Mouse (Mus musculus) frontal cortex, postnatal 36 days (tissue): ENCODE measurements around the gene Elf2.
"Not testable (repeated sequence)": the region's sequence is repeated elsewhere in the genome, so short reads cannot be mapped to it uniquely, and the experiment has no call there.

Source experiments
- DNase-seq, 2 experiments: peaks; one replicate each; pipeline ENCODE4 v3.0.0; 2022; ENCODE audit warnings: low spot score in 2 of 2

The Elf2 gene

DNA sequence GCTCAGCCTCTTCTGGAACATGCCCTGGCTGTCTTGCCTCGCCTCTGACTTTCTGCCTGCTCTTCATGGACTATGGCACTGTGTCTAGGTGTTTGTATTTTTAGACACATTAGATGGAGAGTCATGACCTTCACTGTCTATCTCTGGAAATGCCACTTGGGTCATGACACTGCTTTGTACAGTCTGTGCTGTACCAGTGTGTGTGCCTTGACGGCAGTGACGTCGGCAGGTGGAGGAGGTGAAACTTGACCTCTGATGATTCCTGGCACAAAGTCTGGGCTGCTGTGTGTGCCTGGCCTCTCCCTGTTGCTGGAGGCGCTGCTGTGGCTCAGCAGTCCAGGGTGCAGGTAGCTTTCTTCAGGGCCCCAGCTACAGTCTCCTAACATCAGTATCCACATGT, 107.0 kb downstream of the Elf2 start:
- no peak for DNase-seq

DNA sequence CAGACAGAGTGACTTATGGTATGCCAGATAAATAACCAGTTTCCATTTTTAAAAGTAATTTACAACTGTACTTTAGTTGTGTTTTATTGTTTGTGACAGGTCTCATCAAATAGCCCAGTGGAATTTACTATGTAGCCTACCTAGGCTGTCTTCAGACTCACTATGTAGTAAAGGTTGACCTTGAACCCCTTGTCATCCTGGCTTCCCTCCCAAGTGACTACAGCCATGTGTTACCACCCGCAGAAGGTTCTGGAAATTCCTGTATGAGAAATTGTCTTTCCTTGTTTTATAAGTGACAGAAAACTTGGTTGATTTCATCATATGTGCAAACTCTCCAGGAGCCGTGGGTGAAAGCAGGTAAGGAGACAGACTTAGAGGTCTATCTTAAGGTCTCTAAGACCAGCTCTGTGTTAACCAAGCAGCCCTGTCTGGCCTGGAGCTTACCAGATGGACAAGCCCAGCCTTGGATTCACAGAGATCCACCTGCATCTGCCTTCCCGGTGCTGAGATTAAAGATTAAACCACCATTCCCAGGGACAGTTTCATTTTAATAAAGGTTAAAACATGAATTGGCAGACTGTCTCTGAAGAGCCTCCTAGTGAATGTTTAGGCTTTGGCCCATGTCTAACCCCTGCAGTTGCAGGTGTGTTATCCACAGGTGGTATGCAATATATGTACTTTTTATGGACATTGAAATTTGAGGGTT, 108.1 kb downstream of the Elf2 start:
- DNase-seq, result no peak

DNA sequence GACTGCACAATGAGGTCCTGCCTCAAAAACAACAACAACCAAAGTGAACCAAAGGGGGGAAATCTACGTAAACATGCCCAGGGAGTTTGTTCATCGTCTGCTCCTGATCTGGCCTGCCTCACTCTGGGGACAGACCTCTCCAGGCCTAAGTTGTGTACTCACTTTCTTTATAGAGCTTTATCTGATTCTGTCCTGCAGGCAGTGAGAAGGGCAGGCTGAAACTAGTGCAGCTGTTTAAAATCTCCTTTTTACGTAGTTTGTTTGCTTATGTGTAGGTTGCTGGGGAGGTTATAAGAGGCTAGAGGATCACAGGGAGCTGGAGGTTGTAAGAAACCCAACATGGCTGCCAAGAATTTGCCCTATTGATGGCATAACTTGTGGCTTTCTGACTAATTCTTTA, 109.0 kb downstream of the Elf2 start:
- DNase-seq, result no peak

DNA sequence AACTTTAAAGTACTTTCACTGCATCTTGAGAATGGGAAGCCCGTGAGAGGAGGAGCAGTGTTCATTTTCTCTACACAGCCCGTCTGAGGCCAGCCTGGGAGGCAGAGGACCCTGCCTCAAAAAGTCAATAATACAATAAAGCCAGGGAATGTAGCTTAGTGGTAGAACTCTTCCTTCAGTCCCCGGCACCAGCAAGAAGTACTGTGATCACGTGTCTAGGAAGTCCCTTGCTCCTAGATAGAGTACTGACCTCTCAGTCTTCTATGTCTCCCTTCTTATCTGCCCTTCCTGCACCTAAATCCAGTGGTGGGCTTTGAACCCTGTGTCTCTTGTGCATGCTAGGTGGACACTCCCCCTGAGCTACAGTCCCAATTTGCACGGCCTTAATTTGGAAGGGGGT, 109.6 kb downstream of the Elf2 start:
- no peak for DNase-seq

DNA sequence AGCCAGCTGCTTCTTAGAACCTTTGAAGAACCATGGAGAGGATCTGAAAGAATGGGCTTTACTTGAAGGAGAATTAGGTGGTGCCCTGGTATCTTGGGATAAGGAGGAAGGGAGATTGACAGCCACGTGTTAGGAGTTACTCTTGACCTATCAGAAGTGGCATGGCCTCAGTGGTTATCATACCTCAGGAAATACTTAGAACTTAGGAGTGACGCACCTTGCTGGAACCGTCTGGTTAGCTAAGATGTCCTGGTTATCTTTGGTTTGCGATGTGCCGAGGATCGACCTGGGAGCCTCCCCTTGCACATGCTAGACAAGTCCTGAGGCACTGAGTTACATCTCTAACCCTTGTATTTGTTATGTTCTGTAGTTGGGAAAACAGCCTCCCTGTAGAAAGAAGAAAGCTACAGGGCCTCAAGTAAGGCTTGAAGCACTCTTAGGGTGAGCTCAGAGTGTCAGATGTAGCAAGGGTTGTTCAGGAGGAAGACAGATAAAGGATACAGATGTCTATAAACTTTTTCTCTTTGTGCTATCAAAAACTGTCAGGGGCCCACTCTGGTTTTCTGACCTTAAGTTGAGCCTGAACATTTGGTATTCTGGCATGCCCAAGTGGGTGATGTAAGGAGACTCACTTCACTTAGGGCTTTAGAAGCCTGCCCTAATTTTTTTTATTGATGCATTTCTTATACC, 110.2 kb downstream of the Elf2 start:
- no peak for DNase-seq

DNA sequence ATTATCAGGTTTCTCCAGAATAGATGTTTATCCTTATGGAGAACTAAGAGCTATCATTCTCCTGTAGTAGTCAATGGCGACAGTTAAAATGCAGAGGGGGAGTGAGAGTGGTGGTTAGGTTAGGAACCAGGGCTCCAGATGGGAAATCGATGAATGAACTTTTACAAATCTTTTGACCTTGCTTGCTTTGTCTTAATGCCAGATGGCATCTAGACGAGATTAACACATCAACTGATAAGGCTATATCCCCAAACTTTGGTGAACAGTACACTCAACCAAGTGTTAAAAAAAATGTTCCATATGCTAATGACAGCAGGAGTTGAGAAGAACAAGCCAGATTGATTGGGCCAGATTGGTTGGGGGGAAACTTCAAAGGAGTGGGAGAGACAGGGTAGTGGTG, 111.2 kb downstream of the Elf2 start:
- DNase-seq, result no peak

DNA sequence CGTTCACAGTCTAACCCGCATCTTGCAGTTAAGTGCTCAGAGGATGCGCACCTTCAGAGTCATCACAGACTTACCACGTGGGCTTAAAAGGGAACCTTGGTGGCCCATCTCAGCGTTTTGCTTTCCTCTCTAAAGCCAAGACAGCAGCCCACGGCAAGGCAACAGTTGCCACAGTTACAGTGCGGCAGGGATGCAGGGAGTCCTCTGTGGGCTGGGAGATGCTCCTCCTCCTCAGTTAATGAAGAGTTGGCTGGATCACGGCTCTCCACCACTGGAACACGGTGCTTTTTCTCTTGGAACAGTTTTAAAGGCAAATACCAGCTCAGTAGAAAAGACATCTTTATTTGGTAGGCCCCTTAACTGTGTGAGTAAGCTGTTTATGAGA, 111.7 kb downstream of the Elf2 start:
- DNase-seq, result peak; percentile 50

DNA sequence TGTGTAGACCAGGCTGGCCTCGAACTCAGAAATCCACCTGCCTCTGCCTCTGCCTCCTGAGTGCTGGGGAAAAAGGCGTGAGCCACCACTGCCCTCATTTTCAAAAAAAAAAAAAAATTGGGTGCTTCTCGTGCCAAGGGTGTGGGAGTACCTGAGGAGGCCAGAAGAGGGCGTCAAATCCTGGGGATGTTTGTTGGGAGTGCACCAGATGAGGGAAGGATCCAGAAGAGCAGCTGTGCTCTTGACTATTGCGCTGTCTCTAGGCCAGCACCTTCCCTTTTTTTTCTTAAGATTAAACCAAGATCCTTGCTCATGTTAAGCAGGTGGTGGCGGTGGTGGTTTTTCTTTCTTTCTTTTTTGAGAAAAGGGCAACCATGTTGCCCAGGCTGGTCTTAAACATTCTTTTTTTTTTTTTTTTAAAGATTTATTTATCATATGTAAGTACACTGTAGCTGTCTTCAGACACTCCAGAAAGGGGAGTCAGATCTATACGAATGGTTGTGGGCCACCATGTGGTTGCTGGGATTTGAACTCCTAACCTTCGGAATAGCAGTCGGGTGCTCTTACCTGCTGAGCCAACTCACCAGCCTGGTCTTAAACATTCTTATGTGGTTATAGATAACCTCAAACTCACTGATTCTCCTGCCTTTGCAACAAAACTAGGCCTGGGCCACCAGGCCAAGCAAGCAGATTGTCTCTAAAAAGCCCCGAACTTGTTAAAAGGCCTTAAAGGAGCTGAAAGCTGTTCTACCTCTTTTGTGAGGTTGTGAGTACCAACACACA, 112.2 kb downstream of the Elf2 start:
- peak in 1 of 2 experiments; percentile 48 for DNase-seq

DNA sequence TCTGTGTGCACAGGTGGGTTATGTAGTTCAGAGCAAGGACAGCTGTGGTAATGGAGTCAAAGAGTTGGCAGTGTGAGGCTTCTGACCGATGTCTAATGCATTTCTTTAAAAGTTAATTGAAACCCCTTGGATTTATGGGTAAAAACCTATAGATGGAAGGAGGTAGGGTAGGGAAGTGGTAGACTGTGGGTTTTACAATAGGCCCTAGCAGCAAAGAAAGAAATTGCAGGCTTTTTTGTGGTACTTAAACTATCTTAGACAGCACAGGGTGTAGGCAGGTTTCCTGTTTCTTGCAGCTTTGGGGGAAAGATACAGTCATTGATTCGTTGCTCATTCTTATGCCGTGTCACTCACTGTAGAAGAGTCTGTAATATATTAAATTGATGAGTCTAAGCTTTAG, 113.9 kb downstream of the Elf2 start:
- no peak for DNase-seq

DNA sequence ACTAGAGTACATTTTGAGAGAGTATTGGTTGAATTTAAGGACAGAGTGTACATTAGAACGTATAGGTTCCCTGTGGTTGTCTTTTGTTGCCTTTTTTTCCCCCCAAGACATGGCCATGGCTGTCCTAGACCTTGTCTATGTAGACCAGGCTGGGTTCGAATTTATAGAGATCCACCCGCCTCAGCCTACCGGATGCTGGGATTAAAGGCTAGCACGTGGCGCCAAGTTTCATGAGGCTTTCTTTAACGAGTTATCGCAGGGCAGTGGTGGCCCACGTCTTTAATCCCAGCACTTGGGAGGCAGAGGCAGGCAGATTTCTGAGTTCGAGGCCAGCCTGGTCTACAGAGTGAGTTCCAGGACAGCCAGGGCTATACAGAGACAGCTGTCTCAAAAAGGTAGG, 114.5 kb downstream of the Elf2 start:
- DNase-seq, result no peak

DNA sequence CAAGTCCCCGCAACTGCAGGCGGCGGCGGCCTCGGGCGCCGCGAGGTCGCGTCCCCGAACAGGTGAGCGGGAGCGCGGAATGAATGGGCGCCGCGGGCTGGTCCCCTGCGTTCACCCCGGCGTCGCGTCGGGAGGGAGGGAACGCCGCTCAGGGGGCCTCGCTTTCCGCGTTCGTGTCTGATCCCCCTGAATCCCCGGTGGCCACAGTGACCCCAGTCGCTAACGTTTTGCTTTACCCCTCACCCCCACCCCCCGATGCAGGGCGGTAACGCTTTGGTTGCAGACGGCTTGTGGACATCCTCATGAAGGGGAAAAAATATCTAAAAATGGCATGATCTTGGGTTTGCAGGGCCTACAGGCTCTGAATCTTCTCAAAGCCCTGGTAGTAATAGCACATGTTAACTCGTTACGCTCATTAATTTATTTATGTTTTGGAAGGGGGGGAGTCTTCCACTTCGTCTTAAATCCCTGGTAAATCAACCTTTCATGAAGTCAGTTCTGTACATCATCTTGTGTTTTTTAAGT, 115.2 kb downstream of the Elf2 start:
- DNase-seq, result no peak

DNA sequence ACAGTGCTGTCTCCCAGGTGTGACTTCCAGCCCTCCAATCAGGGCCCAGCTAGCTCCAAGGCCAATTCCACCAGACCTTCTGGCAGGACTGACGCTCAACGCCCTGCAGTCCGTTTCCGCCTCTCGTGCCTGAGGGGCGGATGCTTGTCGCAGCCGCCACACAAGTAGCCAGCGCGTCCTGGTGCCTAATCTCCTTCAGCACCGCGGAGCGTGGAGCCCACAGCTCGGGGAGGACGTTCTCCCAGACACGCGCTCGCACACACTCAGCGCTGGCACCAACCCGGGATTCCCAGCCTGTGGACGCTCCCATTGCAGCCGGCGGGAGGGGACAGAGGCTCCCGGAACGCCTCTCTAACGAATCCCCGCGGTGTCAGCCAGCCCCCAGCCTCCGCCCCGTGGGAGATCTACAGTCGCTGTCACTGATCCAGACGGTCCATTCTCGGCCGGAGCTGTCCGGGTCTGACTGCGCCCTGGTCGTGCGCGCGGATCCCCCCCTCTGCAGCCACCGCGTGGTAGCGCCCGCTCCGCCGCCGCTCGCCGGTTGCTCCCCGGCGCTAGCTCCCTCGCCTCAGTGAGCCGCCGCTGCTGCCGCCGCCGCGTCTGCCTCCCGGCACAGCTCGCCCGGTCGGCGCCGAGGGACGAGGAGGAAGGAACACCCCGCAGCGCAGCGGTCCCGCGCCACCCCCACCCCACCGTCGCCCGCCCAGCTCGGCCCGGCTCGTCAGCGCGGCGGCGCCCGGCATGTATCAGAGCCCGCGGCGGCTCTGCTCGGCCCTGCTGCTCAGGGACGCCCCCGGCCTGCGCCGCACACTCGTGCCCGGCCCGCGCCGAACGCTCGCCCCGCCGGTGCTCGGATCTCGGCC, 115.9 kb downstream of the Elf2 start, which contains the start of gene Noct:
Noct (plus strand) TSS at position 85 of the 863 bp plus-strand sequence.
- DNase-seq, result peak; percentile 89 to 90

DNA sequence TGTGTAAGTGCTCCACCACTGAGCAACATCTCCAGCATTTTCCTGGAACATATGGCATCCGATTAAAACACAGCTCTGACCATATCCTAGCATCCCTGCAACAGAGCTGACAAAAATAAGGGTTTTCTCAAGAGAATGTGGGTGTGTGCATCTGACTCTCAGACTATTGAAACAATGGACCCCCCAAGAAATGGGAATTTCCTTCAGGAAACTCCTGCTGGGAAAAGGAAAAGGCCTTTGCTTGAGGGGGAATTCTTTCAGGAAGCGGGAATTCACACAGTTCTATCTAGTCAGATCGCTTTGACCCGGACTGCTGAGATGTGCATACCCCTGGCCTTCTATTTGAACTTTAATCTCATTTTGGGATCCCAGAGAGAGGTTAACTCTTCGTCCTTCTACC, 116.9 kb downstream of the Elf2 start:
- DNase-seq, result no peak

DNA sequence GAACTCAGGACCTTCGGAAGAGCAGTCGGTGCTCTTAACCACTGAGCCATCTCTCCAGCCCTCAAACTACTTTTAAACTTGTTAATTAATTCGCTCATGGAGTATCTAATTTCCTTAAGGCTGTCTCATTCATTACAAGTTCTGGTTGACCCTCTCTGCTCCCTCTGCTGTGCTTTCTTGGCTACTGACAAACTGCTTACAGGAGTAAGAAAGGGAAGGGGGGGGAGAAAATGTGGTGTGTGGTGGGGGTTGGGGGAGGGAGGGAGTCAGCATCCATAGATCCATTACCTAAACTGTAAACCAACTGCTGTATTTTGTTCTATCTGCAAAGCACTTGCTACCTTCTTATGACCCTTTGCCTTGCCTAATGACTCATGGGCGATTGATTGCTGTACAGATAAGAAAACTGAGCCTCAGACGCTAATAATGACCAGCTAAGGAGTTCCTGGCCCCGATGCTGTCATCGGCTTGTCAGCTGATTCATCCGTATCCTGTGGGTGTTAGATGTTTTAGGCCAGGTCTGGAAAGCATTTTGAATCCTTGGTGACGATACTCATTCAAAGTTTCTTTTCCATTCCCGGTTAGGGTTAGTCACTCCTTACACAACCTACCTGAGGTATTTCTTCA, 117.5 kb downstream of the Elf2 start:
- DNase-seq, result no peak

DNA sequence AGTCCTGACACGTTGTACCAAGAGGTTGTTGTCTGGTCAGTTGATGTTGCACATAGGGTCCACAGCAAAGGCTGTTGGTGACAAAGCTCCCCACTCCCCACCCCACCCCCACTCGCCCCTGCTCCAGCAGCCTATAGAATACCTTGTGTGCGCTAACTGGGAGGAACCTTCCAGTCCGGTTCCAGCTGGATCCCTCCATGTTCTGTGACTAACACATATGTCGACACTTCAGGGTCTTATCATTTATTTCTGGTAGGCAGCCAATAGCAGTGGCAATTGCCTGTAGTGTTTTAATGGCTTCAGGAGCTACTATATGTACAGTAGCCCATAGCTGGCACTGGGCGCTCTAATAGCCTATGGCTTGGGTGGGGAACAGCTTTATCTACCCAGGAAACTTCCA, 118.2 kb downstream of the Elf2 start:
- no peak for DNase-seq

DNA sequence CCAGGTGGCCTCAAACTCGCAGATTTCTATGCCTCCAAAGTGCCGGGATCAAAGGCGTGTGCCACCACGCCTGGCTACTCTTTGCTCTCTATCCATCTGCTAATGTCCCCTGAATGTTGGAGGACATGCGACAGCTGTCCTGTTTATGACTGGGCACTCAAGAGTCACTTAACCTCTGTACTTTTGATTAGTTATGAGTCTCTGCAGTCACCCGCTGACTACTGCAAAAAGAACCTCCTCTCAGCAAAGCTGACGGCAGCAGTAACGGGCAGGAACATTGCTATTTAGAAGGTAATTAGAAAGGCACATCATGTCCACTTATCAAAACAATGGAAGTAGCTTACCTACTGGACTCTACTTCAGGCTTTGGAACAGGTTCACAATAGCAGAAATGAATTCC, 118.6 kb downstream of the Elf2 start:
- DNase-seq, result no peak

DNA sequence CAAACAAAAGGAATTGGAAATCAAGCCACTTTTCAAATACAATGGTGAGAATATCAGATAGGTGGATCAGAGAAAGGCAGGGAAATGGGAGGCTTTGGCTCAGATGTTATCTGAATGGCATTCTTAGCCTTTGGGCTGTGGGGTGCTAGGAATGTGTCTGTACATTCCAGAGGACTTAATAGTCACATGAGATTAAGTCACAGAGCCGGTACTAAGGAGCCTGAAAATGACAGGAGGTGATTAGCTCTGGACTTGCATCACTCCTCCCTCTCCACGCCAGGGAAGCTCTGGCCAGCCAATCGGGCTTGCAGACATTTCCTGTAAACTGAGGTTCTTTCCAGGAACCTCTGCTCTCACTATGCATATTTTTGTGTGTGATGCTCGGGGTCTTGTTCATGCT, 119.6 kb downstream of the Elf2 start:
- no peak for DNase-seq

DNA sequence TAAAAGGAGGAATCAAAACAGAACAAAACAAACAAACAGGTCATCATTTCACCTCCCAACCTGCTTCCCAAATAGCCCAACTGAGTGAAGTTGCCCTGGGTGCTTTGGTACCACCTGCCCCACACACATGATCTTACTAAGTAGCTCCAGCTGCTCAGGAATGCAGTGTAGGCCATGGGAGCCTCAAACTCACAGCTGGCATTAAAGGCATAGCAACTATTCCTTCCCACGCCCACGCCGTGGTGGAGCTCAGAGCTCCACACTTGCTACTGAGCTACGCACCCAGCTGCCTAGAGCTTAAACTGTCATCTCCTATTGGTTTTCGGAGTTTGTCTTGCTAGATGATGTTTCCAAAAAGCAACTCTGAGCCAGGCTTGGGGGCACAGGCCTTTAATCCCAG, 121.2 kb downstream of the Elf2 start:
- DNase-seq, result no peak

DNA sequence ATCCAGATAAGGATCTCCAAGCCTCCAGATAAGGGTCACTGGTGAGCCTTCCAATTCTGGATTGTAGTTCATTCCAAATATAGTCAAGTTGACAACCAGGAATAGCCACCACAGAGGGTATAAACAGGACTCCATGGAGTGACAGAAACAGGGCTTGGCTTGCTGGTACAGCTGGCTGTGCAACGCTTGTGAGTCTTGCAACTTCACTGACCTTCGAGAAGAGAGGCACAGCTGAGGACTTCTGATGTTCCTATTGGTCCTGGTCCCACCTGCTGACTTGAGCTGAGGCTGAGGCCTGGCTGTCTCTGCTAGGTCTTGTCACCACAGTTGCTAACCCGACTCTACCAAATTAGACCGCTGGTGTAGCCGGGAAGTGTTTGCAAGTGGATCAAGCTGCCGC, 122.1 kb downstream of the Elf2 start:
- not testable (repeated sequence) for DNase-seq

DNA sequence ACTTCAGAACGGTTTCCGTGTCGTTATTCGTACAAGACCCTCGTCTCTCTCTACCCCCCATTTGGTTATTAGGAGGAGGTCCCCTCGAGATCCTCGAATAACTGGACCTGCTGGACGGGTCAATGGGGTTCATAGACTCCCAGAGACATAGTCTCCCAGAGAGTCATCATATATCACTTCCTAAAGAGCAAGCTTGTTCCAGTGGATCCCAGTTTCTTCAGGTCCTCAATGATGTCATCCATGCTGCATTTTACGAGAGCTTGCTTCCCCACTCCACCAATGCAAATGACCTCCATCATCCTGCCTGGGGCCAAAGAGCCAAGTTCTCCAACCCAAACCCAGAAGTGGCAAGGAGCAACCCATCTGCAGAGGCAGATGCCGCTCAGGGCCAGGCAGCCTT, 124.1 kb downstream of the Elf2 start:
- not testable (repeated sequence) for DNase-seq

DNA sequence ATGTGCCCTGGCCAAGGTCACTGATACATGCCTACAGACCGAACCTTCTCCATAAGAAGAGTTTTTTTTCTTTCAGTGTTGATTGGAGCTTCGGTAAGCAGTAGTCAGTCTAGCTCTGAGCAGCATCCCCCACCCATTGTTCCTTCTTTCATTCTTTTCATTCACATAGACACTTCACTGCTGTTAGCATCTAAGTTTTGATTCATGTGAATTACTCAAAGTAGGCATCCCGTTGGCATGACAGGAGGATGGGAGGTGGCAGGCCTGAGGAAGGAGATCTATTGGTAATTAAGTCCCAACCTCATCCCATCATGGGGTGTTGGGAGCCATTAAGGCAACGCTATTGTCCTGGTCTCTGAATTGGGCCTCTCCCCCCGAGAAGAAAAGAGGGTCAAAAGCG, 124.8 kb downstream of the Elf2 start:
- no peak for DNase-seq
